Mouse (Mus musculus) E14TG2a.4 (cell line): Measurements from ENCODE around the gene Medag.

Experiments used
- CTCF ChIP-seq: conservative IDR thresholded peaks from 2 replicates; pipeline ENCODE4 v1.5.1; 2014; ENCODE audit warnings: low read length
- NANOG ChIP-seq: IDR thresholded peaks from 2 replicates; pipeline ENCODE4 v1.6.1; 2014; ENCODE audit warnings: borderline replicate concordance, low read length, mixed read lengths

- TF ChIP-seq CTCF (no peak), NANOG (no peak)
These were observed 34.9 kb downstream of the Medag start for GRCm38 (mm10) chr5:149446495-149446894.
